Mouse (Mus musculus): Measurements from ENCODE around the gene Ythdf1. TPM values are rescaled to one million over a fixed set of nuclear protein-coding genes. Genes with fewer than 3 reads are reported as not detected.

The Ythdf1 gene
- polyA plus RNA-seq, 1 experiment from 2014 or later: 27.1 TPM

DNA sequence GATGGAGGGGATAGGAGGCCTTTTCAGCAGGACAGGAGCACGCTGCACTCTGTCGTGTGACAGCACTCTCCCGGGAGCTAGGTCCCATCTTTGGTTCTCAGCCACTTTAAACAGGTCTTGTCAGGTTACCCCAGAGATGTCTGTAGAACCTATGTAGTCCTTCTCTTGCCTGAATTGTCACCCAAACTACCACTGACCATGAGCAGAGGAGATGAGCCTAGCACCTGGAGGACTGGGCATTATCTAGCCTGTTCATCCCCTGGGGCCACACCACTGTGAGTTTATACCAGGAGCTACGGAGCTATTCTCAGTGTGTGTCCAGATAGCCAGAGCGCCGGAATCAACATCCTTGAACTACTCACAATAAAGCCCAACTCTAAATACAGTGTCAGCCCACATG is 22.9 kb downstream of the Ythdf1 start:
- WGBS: 85% methylated on average over 6 of the region's 6 CpGs
- no peaks in the 10 kb centered on the region for H3K36me3 ChIP-seq (ENCODE audit: control insufficient read depth, insufficient read depth, low read length)
- peaks cover 23% of the 10 kb centered on the region for H3K27me3 ChIP-seq (ENCODE audit: control insufficient read depth, insufficient read depth, low read length)
- no peak overlapping the region for H3K4me3 ChIP-seq (ENCODE audit: low read depth, low read length)
- H3K4me1 ChIP-seq (ENCODE audit: control insufficient read depth, insufficient read depth, low read length): peaks cover 17% of the 10 kb centered on the region
- no peak overlapping the region for H3K9ac ChIP-seq (replicated peaks; ENCODE audit: low read depth, low read length)
- no peak overlapping the region for H3K27ac ChIP-seq (ENCODE audit: low read length)
- no peak overlapping the region for H3K4me2 ChIP-seq (replicated peaks; ENCODE audit: low read depth, low read length)
- ATAC-seq (ENCODE audit: insufficient number of reproducible peaks, insufficient read depth, low FRiP score, low read depth): no peak
- no peaks in the 10 kb centered on the region for H3K9me3 ChIP-seq (ENCODE audit: control insufficient read depth, low read depth, low read length)

DNA sequence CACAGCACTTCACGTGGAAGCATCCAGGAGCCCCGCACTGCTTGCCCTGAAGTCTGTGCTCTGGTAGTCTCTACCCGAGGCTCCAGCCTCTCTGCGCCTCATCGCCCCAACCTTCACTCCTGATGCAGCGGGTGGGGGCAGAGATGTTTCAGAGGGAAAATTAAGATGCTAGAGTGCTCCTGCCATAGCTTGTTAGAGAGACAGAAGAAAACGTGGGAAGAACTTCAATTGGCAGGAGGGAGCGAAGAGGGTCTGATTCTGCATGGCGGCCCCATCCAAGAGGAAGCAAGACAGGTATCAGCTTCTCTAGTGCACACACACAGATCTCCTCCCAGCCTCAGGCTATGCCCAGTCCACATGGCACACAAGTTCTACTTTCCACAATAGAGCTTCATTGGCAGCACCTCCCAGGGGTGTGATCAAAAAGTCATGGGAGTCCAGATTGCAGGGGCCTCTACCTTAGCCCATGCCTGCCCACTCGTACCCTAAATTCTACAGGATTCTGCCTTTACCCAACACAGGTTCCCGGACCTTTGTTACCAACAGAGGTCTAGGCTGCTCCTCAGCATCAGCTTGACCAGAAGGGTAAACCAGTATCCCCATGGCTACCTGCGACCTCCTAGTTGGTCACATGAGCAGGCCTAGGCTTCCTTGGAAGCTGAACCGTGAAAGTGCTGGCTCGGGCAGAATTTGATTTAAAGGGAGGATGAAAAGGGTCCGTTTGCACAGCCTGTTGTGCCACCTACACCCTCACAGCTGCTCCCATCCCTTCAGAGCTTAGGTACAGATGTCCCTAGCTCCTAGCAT is 23.7 kb downstream of the Ythdf1 start:
- Histone ChIP-seq H3K4me2 (replicated peaks; ENCODE audit: low read depth, low read length) (no peak overlapping the region), H3K27ac (ENCODE audit: low read length) (no peak overlapping the region), H3K36me3 (ENCODE audit: control insufficient read depth, insufficient read depth, low read length) (no peaks in the 10 kb centered on the region), H3K4me3 (ENCODE audit: low read depth, low read length) (no peak overlapping the region), H3K9me3 (ENCODE audit: control insufficient read depth, low read depth, low read length) (no peaks in the 10 kb centered on the region), H3K27me3 (ENCODE audit: control insufficient read depth, insufficient read depth, low read length) (peaks cover 30% of the 10 kb centered on the region), H3K9ac (replicated peaks; ENCODE audit: low read depth, low read length) (no peak overlapping the region), H3K4me1 (ENCODE audit: control insufficient read depth, insufficient read depth, low read length) (peaks cover 21% of the 10 kb centered on the region)
- no peak for ATAC-seq (ENCODE audit: insufficient number of reproducible peaks, insufficient read depth, low FRiP score, low read depth)
- 71% methylated on average over 15 of the region's 15 CpGs for WGBS

DNA sequence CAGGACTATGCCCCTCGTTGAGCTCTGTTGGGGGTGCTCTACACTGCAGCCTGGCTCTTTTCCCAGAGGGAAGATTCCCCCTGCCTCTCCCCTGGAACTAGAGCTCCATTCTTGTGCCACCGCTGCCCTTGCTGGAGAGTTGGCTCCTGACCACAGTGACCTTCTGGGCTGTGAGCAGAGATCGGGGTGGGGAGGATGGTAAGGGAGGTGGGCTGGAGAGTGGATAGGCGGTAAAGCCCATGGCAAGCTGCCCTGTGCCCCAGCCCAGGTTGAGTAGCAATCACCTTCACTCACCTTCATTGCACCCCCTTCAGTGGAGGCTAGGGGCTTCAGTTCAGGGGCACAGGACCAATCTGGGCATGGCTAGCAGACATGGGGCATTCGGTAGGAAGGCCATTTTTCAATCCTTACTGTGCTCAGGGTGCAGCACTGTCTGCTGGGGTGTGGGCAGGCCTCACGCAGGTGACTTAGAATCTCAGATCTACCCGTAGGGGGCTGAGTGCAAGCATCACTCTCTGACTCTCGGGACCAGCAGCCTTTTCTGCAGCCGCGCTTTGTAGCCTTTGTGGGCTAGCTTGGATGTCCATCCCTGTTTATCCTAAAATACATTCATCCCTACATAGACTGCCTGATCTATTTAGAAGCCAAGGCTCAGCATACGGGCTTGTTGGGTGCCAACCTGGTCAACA is 24.8 kb downstream of the Ythdf1 start:
- no peak overlapping the region for H3K4me2 ChIP-seq (replicated peaks; ENCODE audit: low read depth, low read length)

DNA sequence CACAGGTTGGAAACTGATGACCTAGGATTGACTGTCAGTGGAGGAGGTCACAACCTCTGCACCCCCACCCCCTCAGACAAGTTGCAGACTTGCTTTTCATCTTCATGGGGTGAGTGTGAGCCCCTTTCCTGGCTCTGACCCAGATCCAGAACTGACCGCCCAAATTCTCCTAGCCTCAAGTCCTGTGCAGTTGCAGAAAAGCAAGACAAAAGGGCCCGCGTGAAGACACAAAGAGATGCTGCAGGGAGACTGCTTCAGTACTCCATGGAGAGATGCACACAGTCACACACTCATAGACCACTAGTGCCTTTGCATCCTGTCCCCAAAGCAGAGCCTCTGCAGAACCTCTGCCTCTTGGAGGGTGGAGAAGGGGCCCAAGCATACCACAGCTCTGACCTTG is 25.4 kb downstream of the Ythdf1 start:
- Histone ChIP-seq H3K4me3 (ENCODE audit: low read depth, low read length) (no peak overlapping the region), H3K36me3 (ENCODE audit: control insufficient read depth, insufficient read depth, low read length) (no peaks in the 10 kb centered on the region), H3K4me1 (ENCODE audit: control insufficient read depth, insufficient read depth, low read length) (peaks cover 21% of the 10 kb centered on the region), H3K27me3 (ENCODE audit: control insufficient read depth, insufficient read depth, low read length) (peaks cover 47% of the 10 kb centered on the region), H3K27ac (ENCODE audit: low read length) (no peak overlapping the region), H3K9ac (replicated peaks; ENCODE audit: low read depth, low read length) (no peak overlapping the region), H3K9me3 (ENCODE audit: control insufficient read depth, low read depth, low read length) (no peaks in the 10 kb centered on the region), H3K4me2 (replicated peaks; ENCODE audit: low read depth, low read length) (no peak overlapping the region)
- ATAC-seq (ENCODE audit: insufficient number of reproducible peaks, insufficient read depth, low FRiP score, low read depth): no peak
- 84% methylated on average over 3 of the region's 3 CpGs for WGBS

More for the DNA sequence above, 24.8 kb downstream of the Ythdf1 start:
- no peak overlapping the region for H3K4me3 ChIP-seq (ENCODE audit: low read depth, low read length)
- no peak overlapping the region for H3K9ac ChIP-seq (replicated peaks; ENCODE audit: low read depth, low read length)
- no peaks in the 10 kb centered on the region for H3K9me3 ChIP-seq (ENCODE audit: control insufficient read depth, low read depth, low read length)
- H3K27me3 ChIP-seq (ENCODE audit: control insufficient read depth, insufficient read depth, low read length): peaks cover 41% of the 10 kb centered on the region
- no peak overlapping the region for H3K27ac ChIP-seq (ENCODE audit: low read length)
- no peak for ATAC-seq (ENCODE audit: insufficient number of reproducible peaks, insufficient read depth, low FRiP score, low read depth)
- peaks cover 21% of the 10 kb centered on the region for H3K4me1 ChIP-seq (ENCODE audit: control insufficient read depth, insufficient read depth, low read length)
- WGBS: 73% methylated on average over 11 of the region's 11 CpGs
- no peaks in the 10 kb centered on the region for H3K36me3 ChIP-seq (ENCODE audit: control insufficient read depth, insufficient read depth, low read length)

DNA sequence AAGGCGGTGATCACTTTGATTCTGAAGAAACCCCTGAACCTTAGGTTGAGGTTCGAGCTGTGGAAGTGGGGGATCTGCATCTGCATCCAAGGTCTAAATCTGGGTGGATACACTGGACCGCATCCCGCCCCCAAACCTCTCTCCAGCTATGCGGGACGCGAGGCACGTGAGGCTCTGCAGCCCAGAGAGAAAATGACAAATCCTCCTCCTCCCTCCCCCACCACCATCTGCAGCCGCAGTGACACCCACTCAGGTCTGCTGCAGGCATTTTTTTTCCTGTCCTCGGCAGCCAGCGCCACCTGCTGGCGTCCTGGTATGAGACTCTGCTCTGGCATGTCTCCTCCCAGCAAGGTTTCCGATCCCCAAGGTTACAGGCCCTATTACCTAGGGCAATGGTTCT is 26.0 kb downstream of the Ythdf1 start:
- Histone ChIP-seq H3K36me3 (ENCODE audit: control insufficient read depth, insufficient read depth, low read length) (no peaks in the 10 kb centered on the region), H3K27ac (ENCODE audit: low read length) (no peak overlapping the region), H3K9me3 (ENCODE audit: control insufficient read depth, low read depth, low read length) (no peaks in the 10 kb centered on the region), H3K4me2 (replicated peaks; ENCODE audit: low read depth, low read length) (peak overlapping the region; percentile 68; the same call in 1 of the 2 replicates), H3K27me3 (ENCODE audit: control insufficient read depth, insufficient read depth, low read length) (peaks cover 53% of the 10 kb centered on the region), H3K4me3 (ENCODE audit: low read depth, low read length) (peak overlapping the region; percentile 39; the same call in 1 of the 2 replicates), H3K4me1 (ENCODE audit: control insufficient read depth, insufficient read depth, low read length) (peaks cover 21% of the 10 kb centered on the region), H3K9ac (replicated peaks; ENCODE audit: low read depth, low read length) (no peak overlapping the region)
- WGBS: under 1% methylated on average over 13 of the region's 13 CpGs
- no peak; the same call in 1 of the 2 replicates for ATAC-seq (ENCODE audit: insufficient number of reproducible peaks, insufficient read depth, low FRiP score, low read depth)

DNA sequence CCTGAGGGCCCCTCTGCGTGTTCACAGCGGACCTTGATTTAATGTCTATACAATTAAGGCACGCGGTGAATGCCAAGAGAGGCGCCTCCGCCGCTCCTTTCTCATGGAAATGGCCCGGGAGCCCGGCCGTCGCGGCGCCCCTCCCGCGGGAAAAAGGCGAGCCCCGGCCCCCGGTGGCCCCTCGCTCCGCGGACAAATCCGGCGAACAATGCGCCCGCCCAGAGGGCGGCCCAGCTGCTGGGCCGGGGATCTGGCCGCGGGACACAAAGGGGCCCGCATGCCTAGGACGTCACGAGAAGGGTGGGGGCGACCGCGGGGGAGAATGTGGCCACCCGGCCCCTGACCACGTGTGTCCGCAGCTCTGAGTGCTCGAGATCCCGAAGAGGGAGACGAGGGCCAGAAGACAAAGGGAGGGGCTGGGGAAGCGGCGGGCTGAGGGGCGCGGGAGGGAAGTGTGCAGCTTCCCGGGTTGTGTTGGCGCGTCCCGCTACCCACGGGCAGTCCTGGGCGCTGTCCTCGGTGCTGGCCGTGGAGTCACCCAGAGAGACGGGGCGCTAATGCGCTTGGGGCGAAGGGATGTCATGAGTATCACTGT is 26.6 kb downstream of the Ythdf1 start:
- Histone ChIP-seq H3K4me2 (replicated peaks; ENCODE audit: low read depth, low read length) (peak overlapping the region; percentile 68), H3K4me3 (ENCODE audit: low read depth, low read length) (peak overlapping the region; percentile 39), H3K9me3 (ENCODE audit: control insufficient read depth, low read depth, low read length) (no peaks in the 10 kb centered on the region), H3K36me3 (ENCODE audit: control insufficient read depth, insufficient read depth, low read length) (no peaks in the 10 kb centered on the region), H3K27ac (ENCODE audit: low read length) (no peak overlapping the region), H3K27me3 (ENCODE audit: control insufficient read depth, insufficient read depth, low read length) (peaks cover 56% of the 10 kb centered on the region), H3K4me1 (ENCODE audit: control insufficient read depth, insufficient read depth, low read length) (peaks cover 21% of the 10 kb centered on the region), H3K9ac (replicated peaks; ENCODE audit: low read depth, low read length) (no peak overlapping the region)
- ATAC-seq (ENCODE audit: insufficient number of reproducible peaks, insufficient read depth, low FRiP score, low read depth): 0 out of 2 replicates have a peak, but pooled peaks have one; percentile 5
- under 1% methylated on average over 55 of the region's 57 CpGs for WGBS

DNA sequence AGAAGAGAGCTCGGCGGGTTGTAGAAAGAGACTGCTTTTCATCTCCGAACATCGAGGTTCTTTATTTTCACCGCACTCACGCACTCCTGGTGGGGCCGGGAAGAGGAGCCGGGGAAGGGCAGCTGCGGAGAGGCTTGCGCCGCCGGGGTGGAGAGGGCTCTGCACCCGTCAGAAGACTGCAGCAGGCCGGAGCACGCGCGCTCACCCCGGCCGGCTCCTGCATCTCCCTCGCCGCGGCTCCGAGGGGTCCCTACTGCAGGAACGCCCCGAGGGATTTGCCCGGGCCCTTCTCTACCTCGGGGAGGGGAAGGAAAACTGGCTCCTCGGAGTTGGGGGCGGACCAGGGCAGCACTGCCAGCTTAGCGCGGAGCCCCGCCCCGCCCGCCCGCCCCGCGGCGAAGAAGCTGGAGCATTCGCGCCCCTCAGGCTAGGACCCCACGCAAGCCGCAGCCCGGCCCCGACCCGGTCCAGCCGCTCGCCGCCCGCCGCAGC is 27.2 kb downstream of the Ythdf1 start:
- WGBS: 2% methylated on average over 49 of the region's 50 CpGs
- no peak for ATAC-seq (ENCODE audit: insufficient number of reproducible peaks, insufficient read depth, low FRiP score, low read depth)
- H3K9ac ChIP-seq (replicated peaks; ENCODE audit: low read depth, low read length): no peak overlapping the region
- peak overlapping the region; percentile 39 for H3K4me3 ChIP-seq (ENCODE audit: low read depth, low read length)
- no peaks in the 10 kb centered on the region for H3K9me3 ChIP-seq (ENCODE audit: control insufficient read depth, low read depth, low read length)
- no peak overlapping the region for H3K27ac ChIP-seq (ENCODE audit: low read length)
- peaks cover 21% of the 10 kb centered on the region for H3K4me1 ChIP-seq (ENCODE audit: control insufficient read depth, insufficient read depth, low read length)
- peak overlapping the region; percentile 68 for H3K4me2 ChIP-seq (replicated peaks; ENCODE audit: low read depth, low read length)
- H3K36me3 ChIP-seq (ENCODE audit: control insufficient read depth, insufficient read depth, low read length): no peaks in the 10 kb centered on the region
- peaks cover 59% of the 10 kb centered on the region for H3K27me3 ChIP-seq (ENCODE audit: control insufficient read depth, insufficient read depth, low read length)

DNA sequence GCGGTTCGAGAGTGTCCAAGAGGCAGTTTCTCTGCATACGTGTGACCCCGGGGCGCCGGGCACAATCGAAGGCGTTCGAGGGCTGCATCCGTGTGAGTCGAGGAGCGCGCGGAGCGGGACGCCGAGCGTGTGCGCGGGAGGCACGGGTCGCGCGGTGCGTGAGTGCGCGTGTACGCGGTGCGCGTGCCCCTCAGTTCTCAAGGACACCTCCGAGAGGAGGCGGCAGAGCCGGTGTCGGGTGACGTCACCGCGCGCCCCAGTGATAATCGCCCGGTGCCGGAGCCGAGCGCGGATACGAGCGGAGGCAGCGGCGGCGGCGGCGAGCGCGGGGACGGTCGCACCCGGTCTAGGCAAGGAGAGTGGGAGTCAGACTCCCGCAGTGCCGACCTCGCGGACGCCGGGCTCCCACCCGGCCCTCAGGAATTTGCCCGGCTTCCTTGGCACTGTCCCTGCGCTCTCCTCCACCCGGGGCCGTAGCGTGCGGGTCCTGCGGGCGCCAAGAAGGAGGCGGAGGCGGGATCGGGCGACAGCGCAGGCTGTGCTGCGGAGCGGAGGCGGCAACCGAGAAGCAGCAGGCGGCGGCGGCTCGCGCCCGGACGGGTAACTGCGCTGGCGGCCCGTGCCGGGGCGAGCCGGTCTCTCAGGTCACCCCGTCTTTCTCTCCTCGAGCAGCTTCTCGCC is 27.8 kb downstream of the Ythdf1 start:
- peak overlapping the region; percentile 39 for H3K4me3 ChIP-seq (ENCODE audit: low read depth, low read length)
- H3K9me3 ChIP-seq (ENCODE audit: control insufficient read depth, low read depth, low read length): no peaks in the 10 kb centered on the region
- no peaks in the 10 kb centered on the region for H3K36me3 ChIP-seq (ENCODE audit: control insufficient read depth, insufficient read depth, low read length)
- H3K4me1 ChIP-seq (ENCODE audit: control insufficient read depth, insufficient read depth, low read length): peaks cover 21% of the 10 kb centered on the region
- peaks cover 65% of the 10 kb centered on the region for H3K27me3 ChIP-seq (ENCODE audit: control insufficient read depth, insufficient read depth, low read length)
- peak; percentile 50 for ATAC-seq (ENCODE audit: insufficient number of reproducible peaks, insufficient read depth, low FRiP score, low read depth)
- WGBS: under 1% methylated on average over 81 of the region's 97 CpGs
- 0 out of 2 replicates have a peak overlapping the region, but pooled peaks have one; percentile 18 for H3K9ac ChIP-seq (replicated peaks; ENCODE audit: low read depth, low read length)
- H3K4me2 ChIP-seq (replicated peaks; ENCODE audit: low read depth, low read length): peak overlapping the region; percentile 68
- no peak overlapping the region for H3K27ac ChIP-seq (ENCODE audit: low read length)

All from stomach, embryonic 14.5 days (tissue).